11 mouse cellular contexts compared by ENCODE assay signal in the genomic region with DNA sequence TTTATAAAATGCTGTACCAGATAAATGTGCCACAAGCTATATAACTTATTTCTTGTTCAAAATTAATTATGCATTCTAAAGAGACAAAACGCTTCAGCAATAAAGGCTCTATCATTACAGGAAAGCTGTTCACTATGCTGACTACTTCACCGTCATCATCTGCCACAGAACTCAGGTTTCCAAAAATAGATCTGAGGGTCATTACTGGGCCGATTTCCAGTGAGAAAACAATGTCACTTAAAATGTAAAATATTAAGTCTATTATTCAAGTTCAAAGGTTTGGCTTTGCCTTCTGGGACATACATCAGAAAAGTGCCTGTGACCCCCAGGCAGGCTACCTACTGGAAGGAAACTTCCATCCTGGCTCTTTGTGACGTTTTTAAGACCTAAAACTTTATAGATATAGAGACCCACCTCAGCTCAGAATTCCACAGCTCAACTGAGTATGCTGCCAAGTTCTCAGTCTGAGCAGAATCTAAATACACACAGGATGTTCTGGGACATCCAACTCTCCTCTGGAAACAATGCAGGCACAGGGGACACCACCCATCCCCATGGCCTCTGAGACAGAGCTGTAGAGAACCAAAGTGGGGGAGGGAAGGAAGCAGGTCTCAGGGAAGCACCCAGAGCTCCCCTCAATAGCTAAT. TPM values are rescaled to one million over a fixed set of nuclear protein-coding genes. Genes with fewer than 3 reads are reported as not detected.
DNase-seq lines count a peak whose midpoint lies in the region; ATAC-seq and TF ChIP-seq lines count a peak whose summit lies in the region.
"Had no signal": no experiment of that assay in that cellular context is flagged by ENCODE, and none has a peak within 500 bp of the region (broad histone marks: within the 10 kb centered on the region; RNA-seq: fewer than 3 reads in every experiment).

No protein-coding gene starts in this region.

- H3K4me2 ChIP-seq in stomach, postnatal 0 days (replicated peaks; ENCODE audit: low read depth): no peak overlapping the region

- WGBS in lung, adult 2 months: 22% methylated on average over 4 of the region's 4 CpGs
- WGBS in stomach, postnatal 0 days: 26% methylated on average over 4 of the region's 4 CpGs

- no peak overlapping the region for H3K9ac ChIP-seq in stomach, postnatal 0 days (ENCODE audit: low read length)
- H3K9ac ChIP-seq: liver, embryonic 14.5 days had no signal

- H3K36me3 ChIP-seq in stomach, postnatal 0 days (ENCODE audit: control insufficient read depth, insufficient read depth, low read length): no peaks in the 10 kb centered on the region

- no peak overlapping the region for H3K4me3 ChIP-seq in lung, adult 2 months (replicated peaks; ENCODE audit: extremely low read depth, low read depth, low read length)
- H3K4me3 ChIP-seq in stomach, postnatal 0 days (ENCODE audit: low read depth, low read length): no peak overlapping the region

- TF ChIP-seq POLR2A in lung, adult 2 months (IDR thresholded peaks at IDR 0.05; ENCODE audit: borderline replicate concordance, extremely low read depth, low read depth, low read length): no peak

- TF ChIP-seq CTCF in lung, adult 2 months (IDR thresholded peaks at IDR 0.05; ENCODE audit: insufficient read depth, low read length): no peak
- no peak for TF ChIP-seq CTCF in stomach, postnatal 0 days (IDR thresholded peaks at IDR 0.05; ENCODE audit: low read depth)

- H3K27ac ChIP-seq in stomach, postnatal 0 days (replicated peaks): peak overlapping the region; percentile 5; the same call in 1 of the 2 replicates
- H3K27ac ChIP-seq: liver, embryonic 14.5 days had no signal

- no peaks in the 10 kb centered on the region for H3K27me3 ChIP-seq in stomach, postnatal 0 days (ENCODE audit: control insufficient read depth, insufficient read depth, low read length)

- peak; percentile 57 to 81 for DNase-seq in lung, adult 18-20 months
- no peak for DNase-seq in lung, adult 2 months
- DNase-seq in heart, postnatal 4 days: peak; percentile 56
- DNase-seq in kidney, postnatal 25 days: peak; percentile 42 to 82
- DNase-seq in stomach, postnatal 0 days (ENCODE audit: low spot score): no peak
- DNase-seq in frontal cortex, postnatal 25 days (ENCODE audit: low spot score in 2 of 2): no peak
- no peak for DNase-seq in layer of hippocampus, postnatal 10 days (ENCODE audit: low spot score in 2 of 2)
- DNase-seq in T-cell, adult 2 months (ENCODE audit: low spot score): no peak
- DNase-seq: right cerebral cortex, postnatal 4 days had no signal

- H3K9me3 ChIP-seq in stomach, postnatal 0 days (ENCODE audit: control insufficient read depth, low read length): no peaks in the 10 kb centered on the region

- no peak for TF ChIP-seq EP300 in stomach, postnatal 0 days (optimal IDR thresholded peaks at IDR 0.05)

- ATAC-seq in stomach, postnatal 0 days (ENCODE audit: low FRiP score, low TSS enrichment): no peak; the same call in 1 of the 2 replicates
- ATAC-seq: forebrain, embryonic 16.5 days had no signal

- H3K4me1 ChIP-seq in lung, adult 2 months (ENCODE audit: control insufficient read depth, insufficient read depth, low read length): peaks cover 19% of the 10 kb centered on the region
- H3K4me1 ChIP-seq in stomach, postnatal 0 days (replicated peaks; ENCODE audit: control insufficient read depth, insufficient read depth): no peaks in the 10 kb centered on the region

RNA-seq across cellular contexts. Expression of gene Tmtc1, which starts 53.4 kb away (rescaled TPM):
- polyA plus RNA-seq in lung, adult 2 months (2012; rRNA removed): 41.0 and 46.3 TPM in 2 replicates
- 10 to 100 TPM; 18.7 to 24.0 TPM for total RNA-seq in heart, postnatal 4 days (2021)
- 0.93 and 0.97 TPM in 2 replicates for polyA plus RNA-seq in stomach, postnatal 0 days (2015; fragmentation: Nextera tagmentation; extraction: Ambion mirVana)
- total RNA-seq in layer of hippocampus, postnatal 10 days (2021): 10 to 100 TPM; 19.7 to 24.2 TPM

Comparison
In these comparisons a context has a peak if more than half of its experiments do, and no peak if none do; other contexts are left out.
1. DNase-seq: peak in lung, adult 18-20 months (2 of 2), heart, postnatal 4 days (single experiment) and kidney, postnatal 25 days (2 of 2); none in lung, adult 2 months (single experiment), stomach, postnatal 0 days (single experiment), frontal cortex, postnatal 25 days (0 of 2), layer of hippocampus, postnatal 10 days (0 of 2) and T-cell, adult 2 months (single experiment).